Mouse (Mus musculus) lung, postnatal 25 days (tissue): ENCODE measurements around the gene Unk.
"Not testable (repeated sequence)": the region's sequence is repeated elsewhere in the genome, so short reads cannot be mapped to it uniquely, and the experiment has no call there.

ENCODE experiments used
- DNase-seq: peaks from one replicate; pipeline ENCODE4 v3.0.0; 2022; ENCODE audit warnings: low spot score

The Unk gene

DNA sequence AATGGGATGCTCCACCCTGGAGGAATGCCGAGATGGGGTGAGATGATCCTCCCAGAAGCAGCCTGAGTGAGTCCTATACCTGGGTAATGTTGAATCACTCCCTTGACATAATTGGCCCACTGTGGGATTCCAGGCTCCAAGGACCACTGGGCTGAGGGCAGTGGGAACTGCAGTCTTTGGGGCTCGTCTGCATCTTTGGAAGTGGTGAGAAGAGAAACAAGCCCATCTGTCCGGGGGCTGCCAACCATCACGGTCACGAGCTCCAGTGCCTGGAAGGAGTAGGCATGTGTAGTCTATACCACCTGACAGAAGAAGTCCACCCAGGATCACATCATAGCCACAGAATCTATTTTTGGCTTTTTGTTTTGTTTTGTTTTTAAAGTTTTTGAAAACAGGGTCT lies 19.2 kb upstream of the Unk start:
- no peak for DNase-seq

DNA sequence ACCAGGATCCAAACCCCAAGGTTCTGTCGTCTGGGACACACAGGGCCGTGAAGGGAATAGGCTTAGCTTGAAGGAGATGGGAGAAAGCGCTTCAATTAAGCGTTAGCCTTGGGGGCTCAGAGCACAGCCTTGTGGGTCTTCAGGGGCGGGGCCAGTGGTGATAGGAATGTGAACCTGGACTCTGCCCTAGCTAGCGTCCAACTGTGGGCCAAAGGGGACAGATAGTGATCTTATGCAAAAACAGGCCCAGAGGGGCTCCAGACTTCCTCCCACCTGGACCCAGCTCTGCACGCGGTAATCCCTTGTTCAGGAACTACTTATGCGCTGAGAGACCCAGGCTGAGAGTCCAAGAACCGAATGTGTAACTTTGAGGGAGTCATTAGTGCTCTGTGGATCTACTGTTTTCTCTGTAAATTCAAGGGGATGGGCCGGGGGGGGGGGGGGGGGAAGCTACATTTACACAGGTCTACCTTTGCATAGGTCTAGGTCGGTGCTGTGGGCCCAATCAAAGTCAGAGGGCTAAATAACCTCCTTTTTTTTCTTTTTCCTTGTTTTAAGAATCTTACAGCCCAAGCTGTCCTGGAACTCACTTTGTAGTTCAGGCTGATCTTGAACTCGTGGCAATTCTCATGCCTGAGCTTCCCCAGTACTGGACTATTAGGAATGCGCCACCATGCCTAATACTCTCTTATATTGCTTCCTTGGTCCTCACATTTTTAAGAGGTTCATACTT lies 18.4 kb upstream of the Unk start:
- no peak for DNase-seq

DNA sequence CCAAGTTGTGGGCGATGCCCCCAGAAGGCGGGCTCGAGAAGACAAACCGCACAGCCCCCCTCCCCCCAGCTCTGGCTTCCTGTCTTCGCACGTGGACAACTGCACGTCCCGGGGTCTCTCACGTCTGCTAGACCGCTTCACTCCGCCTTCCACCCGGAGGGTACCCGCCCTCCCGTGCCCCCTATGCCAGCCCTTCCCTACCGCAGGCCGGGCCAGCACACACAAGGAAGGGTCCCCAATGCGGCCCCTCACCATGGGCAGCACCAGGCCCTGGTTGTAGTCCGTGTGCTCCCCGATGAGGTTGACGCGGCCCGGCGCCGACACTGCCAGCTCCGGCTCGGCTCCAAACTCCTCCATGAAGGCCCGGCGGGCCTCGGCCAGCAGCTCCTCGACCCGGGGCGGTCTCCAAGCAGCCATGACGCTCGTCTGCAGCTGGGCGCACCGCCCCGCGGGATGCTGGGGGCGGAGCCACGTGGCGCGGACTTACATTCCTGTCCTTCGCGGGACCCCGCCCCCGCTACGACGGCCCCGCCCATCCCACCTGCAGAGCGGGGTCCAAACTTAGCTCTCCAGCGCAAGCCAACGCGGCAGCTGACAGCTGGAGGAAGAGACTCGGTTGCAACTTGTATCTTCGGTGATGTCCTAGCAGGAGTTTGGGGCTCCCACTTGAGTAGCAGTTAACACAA lies 17.7 kb upstream of the Unk start, which contains the start of gene Galk1:
Galk1 (minus strand) TSS at position 458 of the 686 bp plus-strand sequence.
- peak; percentile 91 for DNase-seq

DNA sequence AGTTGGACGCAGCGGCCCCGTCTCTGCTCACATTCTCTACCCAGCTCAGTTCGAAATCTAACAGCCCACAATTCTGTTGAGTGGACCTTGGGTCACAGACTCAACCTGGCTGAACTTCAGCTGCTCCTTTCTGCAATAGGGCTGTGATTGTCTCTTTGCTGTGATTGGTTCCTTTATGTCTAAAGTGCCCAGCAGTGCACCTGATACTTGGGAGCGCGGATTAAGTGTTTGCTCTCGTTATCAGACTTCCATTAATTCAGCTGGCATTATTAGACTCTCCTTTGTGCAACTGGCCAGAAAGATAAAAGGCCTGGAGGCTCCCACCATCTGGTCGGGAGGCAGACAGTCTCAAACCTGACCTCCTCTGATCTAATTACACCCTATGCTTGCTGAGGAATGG lies 15.3 kb upstream of the Unk start:
- peak; percentile 67 for DNase-seq

DNA sequence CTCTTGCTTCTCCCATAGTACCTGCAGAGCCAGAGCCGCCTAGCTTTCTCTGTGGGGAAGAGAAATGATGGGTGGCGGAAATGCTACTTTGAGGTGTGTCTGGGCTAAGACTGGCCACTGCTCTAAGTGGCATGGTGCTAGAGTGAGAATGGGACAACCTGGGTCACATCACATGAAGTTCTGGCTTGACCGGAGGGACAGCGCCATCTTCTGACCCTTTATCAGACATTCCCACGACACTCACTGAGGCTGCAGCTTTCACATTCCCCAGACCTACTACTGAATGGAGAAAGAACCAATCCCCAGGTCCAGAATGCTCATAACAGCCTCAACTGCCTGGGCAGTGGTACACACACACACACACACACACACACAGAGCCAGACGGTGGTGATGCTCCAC lies 12.0 kb upstream of the Unk start:
- peak; percentile 72 for DNase-seq

DNA sequence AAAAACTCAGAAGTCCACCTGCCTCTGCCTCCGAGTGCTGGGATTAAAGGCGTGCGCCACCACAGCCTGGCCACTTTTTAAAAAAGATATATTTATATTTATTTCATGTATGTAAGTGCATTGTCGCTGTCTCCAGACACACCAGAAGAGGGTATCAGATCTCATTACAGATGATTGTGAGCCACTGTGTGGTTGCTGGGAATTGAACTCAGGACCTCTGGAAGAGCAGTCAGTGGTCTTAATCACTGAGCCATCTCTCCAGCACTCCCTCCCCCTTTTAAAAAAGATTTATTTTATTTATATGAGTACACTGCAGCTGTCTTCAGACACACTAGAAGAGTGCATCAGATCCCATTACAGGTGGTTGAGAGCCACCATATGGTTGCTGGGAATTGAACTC lies 11.3 kb upstream of the Unk start:
- not testable (repeated sequence) for DNase-seq

DNA sequence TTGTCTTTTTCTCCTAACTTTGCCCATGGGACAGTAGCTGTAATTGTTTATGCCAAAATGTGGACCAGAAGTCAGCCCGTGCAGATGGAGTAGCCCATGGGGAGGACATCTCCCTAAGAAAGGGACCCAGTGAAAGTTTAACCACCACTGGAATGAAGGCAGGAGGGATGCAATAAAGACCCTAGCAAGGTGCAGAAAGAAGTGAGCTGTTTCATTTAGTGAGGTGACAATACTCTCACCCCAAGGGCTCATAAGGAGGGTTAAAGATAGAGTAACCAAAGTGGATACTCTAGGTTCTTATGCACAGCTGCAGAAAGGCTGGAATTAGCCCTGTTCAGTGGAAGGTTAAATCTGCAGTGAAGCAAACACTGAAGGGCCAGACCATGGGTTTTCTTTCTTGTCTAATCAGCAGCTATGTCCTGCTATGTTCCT lies 10.7 kb upstream of the Unk start:
- DNase-seq, result no peak

DNA sequence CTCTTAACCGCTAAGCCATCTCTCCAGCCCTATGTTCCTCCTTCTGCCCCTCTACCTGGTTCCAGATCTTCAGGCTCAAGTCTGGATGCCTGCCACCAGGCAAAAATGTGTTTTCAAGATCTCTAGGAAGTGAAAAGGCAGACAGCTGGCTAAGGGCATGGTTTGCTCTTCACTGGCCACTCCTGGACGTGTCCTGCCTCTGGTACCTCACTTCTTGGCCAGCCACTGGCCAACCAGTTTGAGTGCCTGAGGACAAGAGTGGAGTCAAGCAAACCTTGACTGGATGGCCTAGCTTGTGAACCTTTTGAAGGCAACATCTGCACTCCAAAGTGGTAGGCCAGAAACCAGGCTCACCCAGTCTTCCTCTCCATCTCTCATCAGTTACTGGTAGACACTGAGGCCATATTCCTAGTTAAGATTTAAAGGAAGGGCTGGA lies 10.1 kb upstream of the Unk start:
- DNase-seq, result no peak

DNA sequence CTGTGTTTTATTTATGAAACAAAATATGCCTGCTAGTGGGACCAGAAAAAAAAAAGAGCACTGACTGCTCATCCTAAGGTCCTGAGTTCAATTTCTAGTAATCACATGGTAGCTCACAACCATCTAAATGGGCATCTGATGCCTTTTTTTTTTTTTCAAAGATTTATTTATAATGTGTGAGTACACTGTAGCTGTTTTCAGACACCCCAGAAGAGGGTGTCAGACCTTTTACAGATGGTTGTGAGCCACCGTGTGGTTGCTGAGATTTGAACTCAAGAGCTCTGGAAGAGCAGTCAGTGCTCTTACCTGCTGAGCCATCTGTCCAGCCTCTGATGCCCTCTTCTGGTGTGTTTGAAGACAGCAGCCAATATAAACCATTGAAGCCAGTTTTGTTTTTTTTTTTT lies 9.6 kb upstream of the Unk start:
- no peak for DNase-seq

DNA sequence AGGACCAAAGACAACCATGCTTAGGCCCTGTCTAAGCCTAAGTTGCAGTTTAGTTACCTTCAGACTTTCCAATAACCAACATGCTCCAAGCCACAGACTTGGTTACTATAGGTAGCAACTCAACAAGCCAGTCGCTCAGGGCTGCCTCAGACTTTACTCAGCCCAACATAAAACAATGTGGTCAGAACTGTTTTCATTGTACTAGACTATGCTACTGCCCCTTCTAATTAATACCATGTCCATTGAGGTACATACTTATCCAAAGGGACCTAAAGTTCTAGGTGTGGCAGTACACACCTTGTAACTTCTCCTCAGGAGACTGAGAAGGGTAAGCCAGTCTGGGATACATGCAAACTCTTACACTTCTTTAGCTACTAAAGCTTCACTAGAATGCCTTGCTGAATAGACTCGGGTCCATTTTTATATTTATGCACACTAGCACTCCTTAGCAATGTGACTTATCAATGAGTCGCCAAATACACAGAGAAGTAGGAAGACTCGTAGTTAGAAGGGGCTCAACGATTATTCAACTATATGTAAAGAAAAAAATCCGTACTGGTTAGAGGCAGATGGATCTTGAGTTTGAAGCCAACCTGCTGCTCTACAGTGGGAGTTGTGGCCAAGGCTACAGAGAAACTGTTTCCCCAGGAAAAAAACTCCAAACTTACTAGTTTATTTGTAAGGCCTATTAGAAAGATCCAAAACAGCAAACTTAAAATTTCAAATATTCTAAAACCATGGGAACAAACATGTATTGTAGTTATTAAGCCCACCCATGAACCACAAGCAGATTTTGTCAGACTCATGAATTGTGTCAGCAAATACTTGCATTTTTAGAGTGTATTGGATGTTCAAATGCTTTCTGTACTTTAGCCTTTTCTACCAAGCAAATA lies 8.5 kb upstream of the Unk start:
- no peak for DNase-seq

DNA sequence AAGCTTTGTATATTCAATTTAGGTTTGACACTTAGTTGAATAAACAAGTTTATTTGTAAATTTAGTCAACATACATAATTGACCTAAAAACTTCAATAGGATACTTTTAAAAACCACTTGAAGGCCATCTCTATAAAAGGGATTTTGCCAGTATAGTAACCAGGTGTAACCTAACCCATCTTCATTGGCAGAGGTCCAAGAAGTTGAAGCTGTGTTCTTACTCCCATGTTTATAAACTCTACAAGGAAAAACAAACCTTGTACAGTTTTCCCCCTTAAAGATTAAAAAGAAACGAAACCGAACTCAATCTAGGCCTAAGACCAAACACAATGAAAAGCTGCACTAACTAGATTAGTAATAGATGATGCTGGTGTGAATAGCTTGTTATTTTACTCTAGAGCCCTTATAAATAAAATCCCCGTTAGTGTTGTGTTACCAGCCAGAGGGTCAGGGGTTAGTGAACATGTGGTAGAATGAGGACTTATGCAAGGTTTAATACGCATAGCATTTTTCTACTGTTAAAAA lies 7.8 kb upstream of the Unk start:
- DNase-seq, result no peak

DNA sequence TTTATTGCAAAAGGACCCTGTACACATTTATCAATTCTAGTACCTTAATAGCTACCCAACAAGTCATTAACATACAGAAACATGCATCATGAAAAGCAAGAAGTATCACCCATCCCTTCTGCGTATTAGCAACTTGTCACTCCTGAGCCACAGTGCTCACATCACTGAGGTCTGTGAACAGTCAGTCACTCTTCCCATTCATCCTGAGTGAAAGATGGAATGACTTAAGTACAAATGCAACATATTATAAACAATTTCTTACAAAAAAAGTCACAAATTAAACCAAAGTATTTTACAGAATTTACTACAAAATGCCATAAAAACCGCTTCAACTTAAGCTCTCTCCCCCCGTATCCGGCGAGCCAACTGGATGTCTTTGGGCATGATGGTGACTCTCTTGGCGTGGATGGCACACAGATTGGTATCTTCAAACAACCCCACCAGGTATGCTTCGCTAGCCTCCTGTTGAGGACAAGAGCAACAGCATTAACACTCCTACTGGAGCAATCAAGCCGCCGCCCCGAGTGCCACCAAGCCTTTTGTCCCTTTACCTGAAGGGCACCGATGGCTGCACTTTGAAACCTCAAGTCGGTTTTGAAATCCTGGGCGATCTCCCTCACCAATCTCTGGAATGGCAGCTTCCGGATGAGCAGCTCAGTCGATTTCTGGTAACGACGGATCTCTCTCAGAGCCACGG lies 6.9 kb upstream of the Unk start:
- DNase-seq, result not testable (repeated sequence)

DNA sequence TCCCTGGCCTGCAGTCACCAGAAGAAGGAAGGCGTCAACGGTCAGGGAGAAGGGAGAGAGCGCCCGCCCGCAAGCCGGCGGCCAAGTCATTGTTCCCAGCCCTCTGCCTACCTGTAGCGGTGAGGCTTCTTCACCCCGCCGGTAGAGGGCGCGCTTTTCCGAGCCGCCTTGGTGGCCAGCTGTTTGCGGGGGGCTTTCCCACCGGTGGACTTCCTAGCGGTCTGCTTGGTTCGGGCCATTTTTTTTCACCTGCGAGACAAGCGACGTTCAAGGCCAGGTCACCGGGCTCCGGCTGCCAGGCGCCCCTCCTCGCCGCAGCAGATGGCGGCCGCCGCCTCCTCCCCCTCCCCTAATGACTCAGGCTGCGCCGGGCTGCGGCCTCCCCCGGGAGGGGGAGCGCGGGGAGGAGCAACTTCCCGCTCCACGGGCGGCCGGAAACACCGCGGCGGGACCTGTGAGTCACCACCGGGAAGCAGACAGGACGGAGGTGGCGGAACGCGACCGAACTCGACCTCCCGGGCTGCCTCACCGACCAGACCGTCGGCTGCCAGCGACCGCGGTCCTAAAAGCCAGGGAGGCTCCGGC lies 6.3 kb upstream of the Unk start:
- peak; percentile 84 for DNase-seq

DNA sequence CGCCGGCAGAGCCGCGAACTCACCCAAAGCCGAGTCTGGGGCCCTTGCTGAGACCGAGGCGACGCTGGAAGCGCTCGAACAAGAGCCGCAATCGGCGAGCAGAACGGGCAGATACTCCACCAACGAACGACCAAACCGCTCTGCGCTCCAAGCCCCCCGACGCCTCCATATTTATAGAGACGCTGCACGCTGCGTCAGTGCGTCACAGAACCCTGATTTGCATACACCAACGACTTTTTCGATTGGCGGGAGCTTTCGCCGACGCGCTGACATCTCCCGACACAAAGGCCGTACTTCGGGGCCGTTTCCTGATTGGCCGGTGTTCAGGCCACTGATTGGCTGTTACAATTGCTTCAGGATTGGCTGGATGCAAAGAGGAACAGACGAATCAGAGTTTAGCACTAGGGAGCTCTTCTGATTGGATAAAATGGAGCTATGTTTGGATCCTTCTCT lies 5.7 kb upstream of the Unk start:
- peak; percentile 99 for DNase-seq

DNA sequence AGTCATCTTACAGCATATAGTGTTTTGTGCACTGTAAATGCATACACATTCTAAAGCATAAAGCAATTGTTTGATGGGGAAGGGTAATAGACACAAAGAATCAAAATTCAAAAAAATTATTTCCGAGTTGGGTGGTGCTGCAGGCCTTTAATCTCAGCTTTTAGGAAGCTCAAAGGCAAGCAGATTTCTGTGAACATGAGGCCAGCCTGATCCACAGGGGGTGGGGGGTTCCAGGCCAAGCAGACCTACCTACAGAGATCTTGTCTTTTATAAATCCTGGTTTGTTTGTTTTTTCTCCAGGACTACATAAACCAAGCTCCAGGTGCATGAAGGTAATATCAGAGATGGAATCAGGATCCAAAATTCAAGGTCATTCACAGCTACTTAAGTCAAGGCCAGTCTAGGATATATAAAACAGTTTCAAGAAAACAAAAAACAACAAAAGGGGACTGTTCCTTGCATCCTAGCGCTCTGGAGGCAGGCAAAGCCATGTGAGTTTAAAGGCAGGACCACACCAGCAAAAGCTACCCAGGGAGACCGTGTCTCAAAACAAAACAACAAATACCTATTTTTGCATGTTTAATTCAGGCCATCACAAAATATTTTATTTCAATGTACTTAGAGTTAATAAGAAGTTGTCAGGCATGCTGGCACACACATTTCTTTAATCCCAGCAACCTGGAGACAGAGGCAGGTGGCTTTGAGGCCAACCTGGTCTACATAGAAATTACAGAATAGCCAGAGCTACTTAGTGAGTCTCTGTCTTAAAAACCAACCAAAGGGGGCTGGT lies 4.9 kb upstream of the Unk start:
- no peak for DNase-seq

DNA sequence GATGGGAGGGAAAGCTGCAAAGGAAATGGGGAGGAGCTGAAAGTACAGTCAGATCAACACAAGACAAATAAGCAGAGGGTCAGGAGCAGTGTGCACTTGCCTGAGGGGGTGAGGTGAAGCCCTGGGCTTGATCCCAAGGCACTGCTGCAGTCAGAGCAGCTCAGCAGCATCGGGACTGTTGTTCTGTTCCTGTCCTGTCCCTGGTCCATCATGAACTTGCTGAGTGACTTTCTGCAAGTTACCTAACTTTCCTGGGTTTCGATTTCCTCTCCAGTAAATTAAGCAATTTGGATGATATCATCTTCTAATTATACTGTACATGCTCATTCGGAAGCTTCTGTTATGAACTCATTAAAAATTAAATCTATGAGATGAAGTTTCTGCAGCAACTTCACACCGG lies 2.4 kb upstream of the Unk start, which contains the start of gene H3f3b:
H3f3b (minus strand) TSS at position 207 of the 400 bp plus-strand sequence.
- DNase-seq, result no peak

DNA sequence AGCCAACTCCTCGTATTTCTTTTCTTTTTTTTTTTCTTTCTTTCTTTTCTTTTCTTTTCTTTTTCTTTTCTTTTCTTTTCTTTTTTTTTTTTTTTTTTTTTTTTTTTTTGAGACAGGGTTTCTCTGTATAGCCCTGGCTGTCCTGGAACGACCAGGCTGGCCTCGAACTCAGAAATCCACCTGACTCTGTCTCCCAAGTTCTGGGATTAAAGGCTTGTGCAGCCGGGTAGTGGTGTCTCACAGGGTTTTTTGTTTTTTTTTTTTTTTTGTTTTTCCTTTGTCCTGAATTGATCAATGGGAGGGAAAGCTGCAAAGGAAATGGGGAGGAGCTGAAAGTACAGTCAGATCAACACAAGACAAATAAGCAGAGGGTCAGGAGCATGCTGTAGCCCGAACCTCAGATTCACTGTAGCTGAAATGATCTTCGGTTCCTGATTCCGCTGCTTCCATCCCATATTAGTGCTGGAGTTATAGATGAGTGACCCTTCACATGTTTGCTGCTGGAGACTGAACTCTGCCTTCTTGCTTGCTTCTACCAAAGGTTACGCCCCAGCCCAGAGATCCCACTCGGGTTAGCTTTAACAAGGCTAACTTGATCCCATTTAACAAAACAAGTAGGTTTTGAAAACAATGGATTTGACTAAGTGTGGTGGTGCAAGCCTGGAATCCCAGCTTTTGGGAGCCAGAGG lies 1.8 kb upstream of the Unk start:
- DNase-seq, result no peak

DNA sequence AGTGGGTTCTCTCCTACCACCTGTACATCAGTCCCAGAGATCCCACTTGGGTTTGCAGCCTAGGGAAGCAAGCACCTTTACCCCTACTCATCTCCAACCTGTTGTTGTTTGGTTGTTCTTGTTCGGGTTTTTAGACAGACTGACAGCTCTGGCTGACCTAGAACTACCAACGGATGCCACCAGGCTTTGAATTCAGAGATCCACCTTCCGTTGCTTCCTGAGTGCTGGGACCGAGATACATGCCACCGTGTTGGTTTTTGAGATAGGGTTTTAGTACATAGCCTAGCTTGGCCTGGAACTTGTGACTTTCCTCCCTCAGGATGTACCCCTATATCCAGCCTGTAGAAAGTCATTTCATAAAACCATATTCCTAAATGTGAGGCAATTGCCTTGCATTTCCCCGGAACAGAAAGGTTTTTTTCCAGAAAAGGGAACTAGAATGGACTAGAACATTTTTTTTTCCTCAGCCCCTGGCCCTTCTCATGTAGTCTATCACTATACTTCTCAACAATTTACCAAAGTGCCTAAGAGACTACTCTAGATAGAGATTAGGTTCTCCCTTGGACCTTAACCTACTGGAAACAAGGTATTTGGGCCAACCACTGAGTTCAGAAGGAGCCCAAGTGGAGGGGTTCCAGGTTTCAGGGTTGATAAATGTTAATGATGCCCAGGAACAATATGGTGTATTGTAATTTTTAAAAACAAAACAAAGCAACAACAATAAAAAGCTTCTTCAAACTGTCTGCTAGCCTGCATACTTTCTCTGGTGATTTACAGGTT lies 846 bp upstream of the Unk start:
- DNase-seq, result no peak
